Mouse (Mus musculus) CH12.LX (cell line): ENCODE data around the gene Six3.

ENCODE experiments used
- CTCF ChIP-seq, 2 experiments: IDR thresholded peaks in 1 of 2; conservative IDR thresholded peaks in 1 of 2; 2 replicates each; pipeline ENCODE4 v1.5.1; 2011 to 2012; ENCODE audit warnings: low read depth in 2 of 2, low read length in 2 of 2, improper control_type of control experiment in 1 of 2, inconsistent platforms in 1 of 2, mild to moderate bottlenecking in 1 of 2, moderate library complexity in 1 of 2
- MYC ChIP-seq: IDR thresholded peaks from 2 replicates; pipeline ENCODE4 v1.6.1; 2011; ENCODE audit warnings: low read depth, mild to moderate bottlenecking, improper control_type of control experiment, low read length
- NELFE ChIP-seq: IDR thresholded peaks from 2 replicates; pipeline ENCODE4 v1.6.1; 2011; ENCODE audit warnings: low read depth, low read length, improper control_type of control experiment
- POLR2A ChIP-seq: IDR thresholded peaks from 2 replicates; pipeline ENCODE4 v1.6.1; 2011; ENCODE audit warnings: low read depth, mild to moderate bottlenecking, improper control_type of control experiment, low read length
- RAD21 ChIP-seq: IDR thresholded peaks from 2 replicates; pipeline ENCODE4 v1.6.1; 2011; ENCODE audit warnings: low read depth, mild to moderate bottlenecking, low read length, improper control_type of control experiment, moderate library complexity
- TBP ChIP-seq: conservative IDR thresholded peaks from 2 replicates; pipeline ENCODE4 v1.6.1; 2011; ENCODE audit warnings: low read depth, low read length, improper control_type of control experiment
- TCF12 ChIP-seq: IDR thresholded peaks from 2 replicates; pipeline ENCODE4 v1.6.1; 2014; ENCODE audit warnings: low read depth, mild to moderate bottlenecking, inconsistent platforms, low read length, improper control_type of control experiment
- ZMIZ1 ChIP-seq: IDR thresholded peaks from 2 replicates; pipeline ENCODE4 v1.6.1; 2012; ENCODE audit warnings: low read depth, mild to moderate bottlenecking, inconsistent platforms, low read length, improper control_type of control experiment

DNA sequence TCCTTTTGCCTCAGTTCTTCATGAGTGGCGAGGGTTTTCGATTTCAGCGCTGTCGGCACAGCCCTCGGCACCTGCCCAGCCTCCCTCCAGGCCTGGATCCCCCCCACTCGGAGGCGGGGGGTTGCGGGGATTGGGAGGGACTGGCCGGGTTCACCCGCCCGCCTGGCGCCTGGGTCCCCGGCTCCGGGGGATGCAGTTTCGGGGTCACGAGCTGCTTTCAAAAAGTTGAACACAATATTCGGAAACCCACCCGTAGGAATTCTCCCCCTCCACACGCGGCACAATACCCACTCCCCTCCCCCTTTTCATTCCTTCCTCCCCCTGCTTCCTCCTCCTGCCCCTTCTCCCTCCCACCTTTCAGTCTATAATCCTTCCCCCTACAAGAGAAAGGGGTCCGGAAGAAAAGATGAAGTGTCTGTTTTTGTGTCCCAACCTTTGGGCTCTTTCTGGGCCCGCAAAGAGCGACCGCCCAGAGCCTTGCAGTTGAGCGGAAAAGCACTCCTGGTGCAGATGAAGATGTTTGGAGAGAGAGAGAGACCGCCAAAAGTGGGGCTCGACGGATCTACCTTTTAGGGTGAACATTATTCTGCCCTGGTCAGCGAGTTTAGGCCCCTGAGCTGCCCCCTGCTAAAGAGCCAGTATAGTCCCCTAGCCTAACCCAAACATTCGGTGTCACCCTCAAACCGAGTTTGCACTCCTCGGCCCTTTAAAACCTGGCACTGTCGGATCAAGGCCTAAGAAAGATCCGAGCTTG is 5.1 kb downstream of the Six3 start:
- no peak for TF ChIP-seq CTCF (conservative IDR thresholded peaks at IDR 0.05 in 1 of 2, IDR thresholded peaks at IDR 0.05 in 1 of 2; ENCODE audit: low read depth in 2 of 2, low read length in 2 of 2)
- no peak for TF ChIP-seq POLR2A
- no peak for TF ChIP-seq MYC
- TF ChIP-seq RAD21 = no peak
- no peak for TF ChIP-seq TCF12
- TF ChIP-seq ZMIZ1 = no peak
- TF ChIP-seq TBP = no peak
- no peak for TF ChIP-seq NELFE
